Mouse (Mus musculus): ENCODE data around the gene Apobec4. TPM values are rescaled to one million over a fixed set of nuclear protein-coding genes. Genes with fewer than 3 reads are reported as not detected.

The Apobec4 gene
- total and polyA plus RNA-seq, 2 experiments from 2014 or later: 0.19 to 0.48 TPM

- no peaks in the 10 kb centered on the region for H3K36me3 ChIP-seq (ENCODE audit: insufficient read depth)
- no peaks in the 10 kb centered on the region for H3K27me3 ChIP-seq (ENCODE audit: insufficient read depth, low read length)
- H3K4me3 ChIP-seq (ENCODE audit: low read depth, low read length): no peak overlapping the region
- H3K4me2 ChIP-seq (ENCODE audit: low read depth): no peak overlapping the region
- no peak for DNase-seq
- H3K27ac ChIP-seq (ENCODE audit: low read depth, low read length): no peak overlapping the region
- H3K4me1 ChIP-seq (ENCODE audit: insufficient read depth): no peaks in the 10 kb centered on the region
- 20% methylated on average over 3 of the region's 3 CpGs for WGBS
- ATAC-seq: no peak
- no peak overlapping the region for H3K9ac ChIP-seq
- no peaks in the 10 kb centered on the region for H3K9me3 ChIP-seq (ENCODE audit: low read length)
- no peak for TF ChIP-seq CTCF (IDR thresholded peaks at IDR 0.05; ENCODE audit: low read depth)
Measured at GRCm38 (mm10) chr1:152714405-152714804, 35.9 kb upstream of the Apobec4 start.

GRCm38 (mm10) chr1:152717329-152717728, 33.0 kb upstream of the Apobec4 start:
- H3K27ac ChIP-seq (ENCODE audit: low read depth, low read length): no peak overlapping the region
- no peak for TF ChIP-seq CTCF (IDR thresholded peaks at IDR 0.05; ENCODE audit: low read depth)
- no peak for ATAC-seq

GRCm38 (mm10) chr1:152718200-152718599, 32.2 kb upstream of the Apobec4 start:
- no peaks in the 10 kb centered on the region for H3K36me3 ChIP-seq (ENCODE audit: insufficient read depth)
- no peak overlapping the region for H3K9ac ChIP-seq
- no peaks in the 10 kb centered on the region for H3K27me3 ChIP-seq (ENCODE audit: insufficient read depth, low read length)
- 65% methylated on average over 6 of the region's 6 CpGs for WGBS
- no peak overlapping the region for H3K4me2 ChIP-seq (ENCODE audit: low read depth)
- no peak for TF ChIP-seq CTCF (IDR thresholded peaks at IDR 0.05; ENCODE audit: low read depth)
- no peaks in the 10 kb centered on the region for H3K9me3 ChIP-seq (ENCODE audit: low read length)
- DNase-seq (no peak), ATAC-seq (no peak)
- H3K4me1 ChIP-seq (ENCODE audit: insufficient read depth): no peaks in the 10 kb centered on the region
- H3K4me3 ChIP-seq (ENCODE audit: low read depth, low read length): no peak overlapping the region
- no peak overlapping the region for H3K27ac ChIP-seq (ENCODE audit: low read depth, low read length)

More at GRCm38 (mm10) chr1:152717329-152717728, 33.0 kb upstream of the Apobec4 start:
- no peaks in the 10 kb centered on the region for H3K9me3 ChIP-seq (ENCODE audit: low read length)
- no peak overlapping the region for H3K9ac ChIP-seq
- H3K27me3 ChIP-seq (ENCODE audit: insufficient read depth, low read length): no peaks in the 10 kb centered on the region
- H3K4me1 ChIP-seq (ENCODE audit: insufficient read depth): no peaks in the 10 kb centered on the region
- no peak for DNase-seq
- no peaks in the 10 kb centered on the region for H3K36me3 ChIP-seq (ENCODE audit: insufficient read depth)
- 83% methylated on average over 1 of the region's 1 CpGs for WGBS
- H3K4me3 ChIP-seq (ENCODE audit: low read depth, low read length): no peak overlapping the region
- H3K4me2 ChIP-seq (ENCODE audit: low read depth): no peak overlapping the region

- no peak overlapping the region for H3K9ac ChIP-seq
- H3K27me3 ChIP-seq (ENCODE audit: insufficient read depth, low read length): no peaks in the 10 kb centered on the region
- no peak for TF ChIP-seq CTCF (IDR thresholded peaks at IDR 0.05; ENCODE audit: low read depth)
- no peak overlapping the region for H3K4me3 ChIP-seq (ENCODE audit: low read depth, low read length)
- DNase-seq: no peak
- no peaks in the 10 kb centered on the region for H3K9me3 ChIP-seq (ENCODE audit: low read length)
- ATAC-seq: no peak
- H3K4me2 ChIP-seq (ENCODE audit: low read depth): no peak overlapping the region
- WGBS: 86% methylated on average over 4 of the region's 4 CpGs
- no peak overlapping the region for H3K27ac ChIP-seq (ENCODE audit: low read depth, low read length)
- H3K4me1 ChIP-seq (ENCODE audit: insufficient read depth): no peaks in the 10 kb centered on the region
- H3K36me3 ChIP-seq (ENCODE audit: insufficient read depth): no peaks in the 10 kb centered on the region
Measured at GRCm38 (mm10) chr1:152720969-152721368, 29.4 kb upstream of the Apobec4 start.

- WGBS: 76% methylated on average over 11 of the region's 11 CpGs
- TF ChIP-seq CTCF (IDR thresholded peaks at IDR 0.05; ENCODE audit: low read depth): no peak
- no peaks in the 10 kb centered on the region for H3K4me1 ChIP-seq (ENCODE audit: insufficient read depth)
- ATAC-seq: no peak
- H3K9ac ChIP-seq: no peak overlapping the region
- no peaks in the 10 kb centered on the region for H3K27me3 ChIP-seq (ENCODE audit: insufficient read depth, low read length)
- DNase-seq: no peak
- H3K9me3 ChIP-seq (ENCODE audit: low read length): no peaks in the 10 kb centered on the region
- H3K27ac ChIP-seq (ENCODE audit: low read depth, low read length): no peak overlapping the region
- H3K36me3 ChIP-seq (ENCODE audit: insufficient read depth): no peaks in the 10 kb centered on the region
- H3K4me2 ChIP-seq (ENCODE audit: low read depth): no peak overlapping the region
- no peak overlapping the region for H3K4me3 ChIP-seq (ENCODE audit: low read depth, low read length)
Measured at GRCm38 (mm10) chr1:152721535-152722198, 28.7 kb upstream of the Apobec4 start.

- Histone ChIP-seq H3K27me3 (ENCODE audit: insufficient read depth, low read length) (no peaks in the 10 kb centered on the region), H3K9ac (no peak overlapping the region), H3K4me3 (ENCODE audit: low read depth, low read length) (no peak overlapping the region), H3K36me3 (ENCODE audit: insufficient read depth) (no peaks in the 10 kb centered on the region), H3K27ac (ENCODE audit: low read depth, low read length) (no peak overlapping the region), H3K4me1 (ENCODE audit: insufficient read depth) (no peaks in the 10 kb centered on the region), H3K9me3 (ENCODE audit: low read length) (no peaks in the 10 kb centered on the region), H3K4me2 (ENCODE audit: low read depth) (no peak overlapping the region)
- no peak for DNase-seq
- ATAC-seq: no peak
- no peak for TF ChIP-seq CTCF (IDR thresholded peaks at IDR 0.05; ENCODE audit: low read depth)
Measured at GRCm38 (mm10) chr1:152724286-152724685, 26.1 kb upstream of the Apobec4 start.

GRCm38 (mm10) chr1:152726095-152726494, 24.3 kb upstream of the Apobec4 start:
- Histone ChIP-seq H3K27me3 (ENCODE audit: insufficient read depth, low read length) (no peaks in the 10 kb centered on the region), H3K27ac (ENCODE audit: low read depth, low read length) (no peak overlapping the region), H3K4me3 (ENCODE audit: low read depth, low read length) (no peak overlapping the region), H3K4me1 (ENCODE audit: insufficient read depth) (no peaks in the 10 kb centered on the region), H3K9me3 (ENCODE audit: low read length) (no peaks in the 10 kb centered on the region), H3K4me2 (ENCODE audit: low read depth) (no peak overlapping the region), H3K36me3 (ENCODE audit: insufficient read depth) (no peaks in the 10 kb centered on the region), H3K9ac (no peak overlapping the region)
- WGBS: 82% methylated on average over 3 of the region's 3 CpGs
- DNase-seq (no peak), ATAC-seq (no peak)
- TF ChIP-seq CTCF (IDR thresholded peaks at IDR 0.05; ENCODE audit: low read depth): no peak
